Mouse (Mus musculus): ENCODE data around the gene Rbpj.

DNA sequence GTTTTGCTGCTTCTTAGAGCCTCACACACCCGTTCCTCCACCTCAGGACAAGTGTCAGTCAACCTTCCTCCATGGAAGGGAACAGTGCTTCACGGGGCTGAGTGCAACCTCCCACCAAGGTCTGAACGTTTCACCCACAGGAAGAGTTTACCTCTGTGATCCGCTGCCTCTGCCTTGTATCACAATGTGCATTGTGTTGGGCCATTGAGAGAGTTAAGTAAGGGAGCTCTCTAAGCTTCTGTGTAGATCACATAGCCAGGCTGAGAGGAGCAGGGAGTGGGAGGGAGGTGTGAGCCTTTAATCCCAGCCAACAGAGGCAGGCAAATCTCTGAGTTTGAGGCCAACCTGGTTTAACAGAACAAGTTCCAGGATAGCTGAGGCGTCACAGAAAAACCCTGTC lies 58.9 kb downstream of the Rbpj start:
- TF ChIP-seq POLR2A (IDR thresholded peaks at IDR 0.05; ENCODE audit: borderline replicate concordance, extremely low read depth, low read depth, low read length) (no peak), CTCF (IDR thresholded peaks at IDR 0.05; ENCODE audit: insufficient read depth, low read length) (no peak)
